Mouse (Mus musculus) kidney, adult 2 months (tissue): ENCODE data around the gene U2af1l4. TPM values are rescaled to one million over a fixed set of nuclear protein-coding genes. Genes with fewer than 3 reads are reported as not detected.

Source experiments
- DNase-seq: peaks from one replicate; pipeline ENCODE4 v3.0.0; 2021
- H3K27ac ChIP-seq: fragments of 200-500 bp; 2 replicates; pipeline ENCODE4 v1.5.1; 2012; ENCODE audit warnings: low read depth, low read length, control low read depth, inconsistent platforms; ENCODE audit not compliant: insufficient read depth
- H3K27me3 ChIP-seq: fragments of 200-500 bp; replicated peaks from 2 replicates; pipeline ENCODE4 v1.6.1; 2012; ENCODE audit warnings: mild to moderate bottlenecking, moderate library complexity, low read length, inconsistent platforms; ENCODE audit not compliant: control insufficient read depth, insufficient read depth
- H3K36me3 ChIP-seq: fragments of 200-500 bp; 2 replicates; pipeline ENCODE4 v1.6.1; 2012; ENCODE audit warnings: mild to moderate bottlenecking, moderate library complexity, low read length, inconsistent platforms; ENCODE audit not compliant: control insufficient read depth, insufficient read depth
- H3K4me1 ChIP-seq: fragments of 200-500 bp; 2 replicates; pipeline ENCODE4 v1.6.1; 2011; ENCODE audit warnings: low read length; ENCODE audit not compliant: control insufficient read depth, insufficient read depth
- H3K4me3 ChIP-seq: fragments of 200-500 bp; 2 replicates; pipeline ENCODE4 v1.5.1; 2011; ENCODE audit warnings: mild to moderate bottlenecking, low read depth, low read length, control low read depth; ENCODE audit not compliant: insufficient read depth
- CTCF ChIP-seq: fragments of 200-500 bp; conservative IDR thresholded peaks from 2 replicates; pipeline ENCODE4 v1.5.1; 2011; ENCODE audit warnings: low read depth, mild to moderate bottlenecking, control low read depth, low read length, moderate library complexity, mixed read lengths; ENCODE audit not compliant: insufficient read depth, insufficient read length
- POLR2A ChIP-seq: fragments of 200-500 bp; IDR thresholded peaks from one replicate; pipeline ENCODE4 v1.6.1; 2011; ENCODE audit warnings: low read depth, low read length, control low read depth
- WGBS: fragments of 180-500 bp; shearing (Covaris S2); methylation state at CpG from one replicate; pipeline ENCODE4 v1.1.7; 2018; 5-methylcytosine and 5-hydroxymethylcytosine counted together
- polyA plus RNA-seq: library from polyadenylated mRNA; depleted of rRNA; stranded (reverse); fragments of >200 nt; gene quantifications from 2 replicates; pipeline ENCODE4 v1.2.3, GENCODE M21; 2012

Gene U2af1l4
- polyA plus RNA-seq, 1 experiment, result 54.5 TPM

- 82% methylated on average over 9 of the region's 9 CpGs for WGBS
- no peak overlapping the region for H3K4me3 ChIP-seq
Measured at GRCm38 (mm10) chr7:30566033-30566432, 2.9 kb downstream of the U2af1l4 start.

DNA sequence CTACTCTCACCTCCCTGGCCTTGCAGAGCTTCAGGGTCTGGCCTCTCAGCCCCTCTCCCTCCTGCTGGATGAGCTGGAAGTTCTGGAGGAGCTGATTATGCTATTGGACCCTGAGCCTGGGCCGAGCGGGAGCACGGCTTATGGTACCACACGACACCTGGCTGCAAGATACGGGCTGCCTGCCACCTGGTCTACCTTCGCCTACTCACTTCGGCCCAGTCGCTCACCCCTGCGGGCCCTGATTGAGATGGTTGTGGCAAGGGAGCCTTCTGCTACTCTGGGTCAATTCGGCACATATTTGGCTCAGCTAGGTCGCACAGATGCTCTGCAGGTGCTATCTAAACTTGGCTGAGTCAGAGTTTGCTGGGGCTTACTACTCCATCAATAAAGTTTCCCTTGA, 4.5 kb downstream of the U2af1l4 start:
- 90% methylated on average over 11 of the region's 11 CpGs for WGBS
- Histone ChIP-seq H3K4me1 (peaks cover 3% of the 10 kb centered on the region; the same call in 1 of the 2 replicates), H3K36me3 (peaks cover 1% of the 10 kb centered on the region; the same call in 1 of the 2 replicates), H3K4me3 (no peak overlapping the region), H3K27me3 (no peaks in the 10 kb centered on the region), H3K27ac (no peak overlapping the region)
- TF ChIP-seq POLR2A (no peak), CTCF (no peak)
- DNase-seq, result no peak

More at GRCm38 (mm10) chr7:30566033-30566432, 2.9 kb downstream of the U2af1l4 start:
- TF ChIP-seq CTCF, result no peak
- TF ChIP-seq POLR2A, result no peak
- no peak overlapping the region for H3K27ac ChIP-seq
- DNase-seq, result no peak
- peaks cover 3% of the 10 kb centered on the region; the same call in 1 of the 2 replicates for H3K4me1 ChIP-seq
- no peaks in the 10 kb centered on the region for H3K27me3 ChIP-seq
- peaks cover 1% of the 10 kb centered on the region; the same call in 1 of the 2 replicates for H3K36me3 ChIP-seq

DNA sequence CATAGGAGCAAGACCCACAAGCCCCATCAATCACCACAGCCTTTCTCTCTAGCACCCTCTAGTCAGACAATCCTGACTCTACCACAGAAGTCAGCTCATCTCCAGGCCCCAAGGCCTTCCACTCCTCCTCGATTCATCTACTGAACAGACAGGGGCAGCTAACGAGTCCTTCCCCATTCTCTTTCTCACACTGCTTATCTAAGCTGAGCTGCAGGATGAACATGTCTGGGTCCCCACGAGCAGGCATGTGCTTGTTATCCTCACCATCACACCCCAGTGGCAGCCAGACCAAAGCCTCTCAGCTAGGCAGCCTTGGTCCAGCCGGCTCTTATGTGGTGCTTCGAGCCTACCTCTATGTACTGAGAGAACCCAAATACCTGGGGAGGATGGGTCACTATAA, 9.3 kb downstream of the U2af1l4 start:
- Histone ChIP-seq H3K27me3 (no peaks in the 10 kb centered on the region), H3K36me3 (peaks cover 5% of the 10 kb centered on the region; the same call in 1 of the 2 replicates), H3K4me3 (no peak overlapping the region), H3K4me1 (no peaks in the 10 kb centered on the region), H3K27ac (no peak overlapping the region)
- DNase-seq, result no peak
- TF ChIP-seq CTCF (no peak), POLR2A (no peak)
- 87% methylated on average over 5 of the region's 5 CpGs for WGBS

GRCm38 (mm10) chr7:30572969-30573368, 9.9 kb downstream of the U2af1l4 start:
- Histone ChIP-seq H3K36me3 (peaks cover 5% of the 10 kb centered on the region; the same call in 1 of the 2 replicates), H3K27ac (no peak overlapping the region), H3K27me3 (no peaks in the 10 kb centered on the region), H3K4me1 (no peaks in the 10 kb centered on the region), H3K4me3 (no peak overlapping the region)
- 28% methylated on average over 2 of the region's 2 CpGs for WGBS
- peak; percentile 81 for DNase-seq
- TF ChIP-seq POLR2A, result no peak

DNA sequence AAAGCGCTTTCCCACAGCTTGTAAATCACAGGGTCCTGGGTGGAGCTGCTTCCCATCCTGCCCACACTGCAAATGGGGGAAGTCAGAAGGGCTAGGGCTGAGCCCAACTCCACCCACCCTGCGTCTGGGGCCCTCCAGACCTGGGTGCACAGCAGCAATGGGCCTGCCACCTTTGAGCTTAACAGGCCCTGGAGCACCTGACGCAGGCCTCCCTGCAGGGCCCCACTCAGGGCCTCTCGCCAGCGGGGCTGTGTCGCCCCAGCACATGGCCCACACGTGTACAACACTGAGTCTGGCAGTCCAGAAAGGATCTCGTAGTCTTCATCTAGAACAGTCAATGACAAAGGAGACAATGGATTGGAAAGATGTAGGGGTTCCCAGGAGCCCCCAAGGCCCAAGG, 16.8 kb downstream of the U2af1l4 start:
- DNase-seq, result no peak
- peaks cover under 1% of the 10 kb centered on the region for H3K36me3 ChIP-seq
- no peaks in the 10 kb centered on the region for H3K4me1 ChIP-seq
- WGBS, result 89% methylated on average over 8 of the region's 8 CpGs
- no peak for TF ChIP-seq POLR2A
- TF ChIP-seq CTCF, result no peak
- no peak overlapping the region for H3K27ac ChIP-seq
- no peak overlapping the region for H3K4me3 ChIP-seq
- H3K27me3 ChIP-seq, result no peaks in the 10 kb centered on the region

DNA sequence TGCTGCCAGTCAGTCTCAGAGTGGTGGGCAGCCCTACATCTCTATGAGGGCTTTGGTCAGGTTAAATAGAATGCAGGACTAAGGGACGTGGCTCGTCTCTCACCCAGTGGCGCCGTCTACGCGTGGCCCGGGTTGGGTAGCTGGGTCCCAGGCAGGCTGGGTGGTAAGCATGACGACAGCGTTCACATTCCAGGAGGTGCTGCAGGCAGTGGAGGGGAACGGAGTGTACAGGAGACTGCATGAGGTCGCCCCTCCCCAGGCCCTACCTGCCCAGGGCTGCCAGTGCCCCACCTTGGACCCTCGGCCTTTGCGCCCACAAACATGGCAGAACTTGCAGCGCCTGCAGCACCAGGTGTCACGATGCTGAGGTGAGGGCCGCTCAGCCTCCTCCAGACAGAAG, 18.4 kb downstream of the U2af1l4 start:
- TF ChIP-seq CTCF, result no peak
- no peak for TF ChIP-seq POLR2A
- Histone ChIP-seq H3K36me3 (no peaks in the 10 kb centered on the region; the same call in none of the 2 replicates), H3K27me3 (no peaks in the 10 kb centered on the region), H3K4me3 (no peak overlapping the region), H3K4me1 (no peaks in the 10 kb centered on the region), H3K27ac (no peak overlapping the region; the same call in 1 of the 2 replicates)
- 66% methylated on average over 16 of the region's 16 CpGs for WGBS
- no peak for DNase-seq

GRCm38 (mm10) chr7:30584339-30584738, 21.2 kb downstream of the U2af1l4 start:
- no peak overlapping the region for H3K27ac ChIP-seq
- 86% methylated on average over 10 of the region's 10 CpGs for WGBS
- no peaks in the 10 kb centered on the region; the same call in none of the 2 replicates for H3K36me3 ChIP-seq
- H3K4me3 ChIP-seq, result no peak overlapping the region
- DNase-seq, result no peak
- H3K4me1 ChIP-seq, result peaks cover 6% of the 10 kb centered on the region; the same call in 1 of the 2 replicates
- TF ChIP-seq POLR2A (no peak), CTCF (no peak)
- H3K27me3 ChIP-seq, result no peaks in the 10 kb centered on the region
